Mouse (Mus musculus) liver, adult 2 months (tissue): Measurements from ENCODE around the gene Cntn5. TPM values are rescaled to one million over a fixed set of nuclear protein-coding genes. Genes with fewer than 3 reads are reported as not detected.

ENCODE experiments used
- DNase-seq: peaks from one replicate; pipeline ENCODE4 v3.0.0-alpha.2; 2011; ENCODE audit warnings: low read depth, low spot score; ENCODE audit errors: extremely low read depth
- H3K27ac ChIP-seq: fragments of 200-500 bp; replicated peaks from 2 replicates; pipeline ENCODE4 v1.5.1; 2012; ENCODE audit warnings: low read depth, mild to moderate bottlenecking, control low read depth, inconsistent platforms, low read length; ENCODE audit not compliant: insufficient read depth
- H3K27me3 ChIP-seq: fragments of 200-500 bp; 2 replicates; pipeline ENCODE4 v1.6.1; 2012; ENCODE audit warnings: mild to moderate bottlenecking, moderate library complexity, low read length, inconsistent platforms; ENCODE audit not compliant: control insufficient read depth, insufficient read depth
- H3K36me3 ChIP-seq: fragments of 200-500 bp; 2 replicates; pipeline ENCODE4 v1.6.1; 2012; ENCODE audit warnings: low read length, inconsistent platforms; ENCODE audit not compliant: control insufficient read depth, insufficient read depth
- H3K4me1 ChIP-seq: fragments of 200-500 bp; 2 replicates; pipeline ENCODE4 v1.6.1; 2011; ENCODE audit warnings: low read length; ENCODE audit not compliant: control insufficient read depth, insufficient read depth
- H3K4me3 ChIP-seq: fragments of 200-500 bp; 2 replicates; pipeline ENCODE4 v1.5.1; 2011; ENCODE audit warnings: low read depth, mild to moderate bottlenecking, control low read depth, low read length, moderate library complexity; ENCODE audit not compliant: insufficient read depth
- H3K79me2 ChIP-seq: fragments of 200-500 bp; 2 replicates; pipeline ENCODE4 v1.6.1; 2012; ENCODE audit warnings: inconsistent platforms, mild to moderate bottlenecking, low read length, moderate library complexity; ENCODE audit not compliant: control insufficient read depth, insufficient read depth
- H3K9ac ChIP-seq: fragments of 200-500 bp; 2 replicates; pipeline ENCODE4 v1.6.1; 2012; ENCODE audit warnings: low read depth, mild to moderate bottlenecking, control low read depth, inconsistent platforms, low read length
- CTCF ChIP-seq: fragments of 200-500 bp; IDR thresholded peaks from 2 replicates; pipeline ENCODE4 v1.5.1; 2011; ENCODE audit warnings: low read depth, low read length, control low read depth
- POLR2A ChIP-seq: fragments of 200-500 bp; IDR thresholded peaks from 2 replicates; pipeline ENCODE4 v1.6.1; 2011; ENCODE audit warnings: low read length, control low read depth; ENCODE audit not compliant: insufficient read depth; ENCODE audit errors: extremely low read depth
- WGBS: fragments of 180-500 bp; shearing (Covaris S2); methylation state at CpG from one replicate; pipeline ENCODE4 v1.1.7; 2018; 5-methylcytosine and 5-hydroxymethylcytosine counted together
- polyA plus RNA-seq: library from polyadenylated mRNA; depleted of rRNA; stranded (reverse); fragments of >200 nt; gene quantifications from 2 replicates; pipeline ENCODE4 v1.2.3, GENCODE M21; 2012
- total RNA-seq: library from RNA; depleted of rRNA; stranded (reverse); fragments of >200 nt; gene quantifications from 2 replicates; pipeline ENCODE4 v1.2.3, GENCODE M21; 2014

The Cntn5 gene
- total and polyA plus RNA-seq, 2 experiments = not detected

DNA sequence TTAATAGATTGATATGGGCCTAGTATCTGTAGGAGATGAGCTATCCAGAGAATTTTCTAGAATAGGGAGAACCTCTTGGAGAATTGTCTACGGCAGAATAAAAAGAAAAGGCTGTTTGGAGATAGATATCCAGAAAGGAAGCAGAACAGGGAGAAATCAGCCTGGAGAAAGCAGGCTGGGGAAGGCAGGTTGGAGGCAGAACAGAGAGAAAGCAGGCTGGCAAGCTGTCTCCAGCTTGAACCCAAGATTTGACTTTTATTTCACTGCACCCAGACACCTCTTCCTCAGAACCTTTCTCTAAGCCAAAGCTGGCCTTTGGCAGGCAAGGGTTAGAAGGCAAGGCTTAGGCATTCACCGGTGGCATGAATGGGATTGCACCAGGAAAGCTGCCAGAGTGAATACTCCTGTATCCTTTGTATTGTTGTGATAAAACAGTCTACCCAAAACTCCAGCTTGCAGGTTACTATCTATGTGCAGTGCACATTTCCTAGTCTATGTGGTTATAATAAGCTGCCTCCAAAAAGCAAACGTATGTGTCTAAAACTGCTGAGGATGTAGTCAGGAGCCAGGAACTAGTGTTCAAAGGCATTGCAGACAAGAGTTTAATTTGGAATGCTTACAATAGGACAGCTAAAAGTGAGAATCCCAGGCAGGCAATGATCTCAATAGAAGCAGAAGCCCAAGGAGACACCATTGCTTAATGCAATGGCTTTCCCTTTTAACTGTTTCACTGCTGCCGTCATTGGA is 553.5 kb downstream of the Cntn5 start:
- Histone ChIP-seq H3K4me3 (no peak overlapping the region), H3K79me2 (no peaks in the 10 kb centered on the region), H3K4me1 (no peaks in the 10 kb centered on the region), H3K36me3 (no peaks in the 10 kb centered on the region), H3K9ac (no peak overlapping the region), H3K27me3 (no peaks in the 10 kb centered on the region), H3K27ac (no peak overlapping the region)
- DNase-seq = no peak
- TF ChIP-seq CTCF (no peak), POLR2A (no peak)
- WGBS = 86% methylated on average over 4 of the region's 4 CpGs

DNA sequence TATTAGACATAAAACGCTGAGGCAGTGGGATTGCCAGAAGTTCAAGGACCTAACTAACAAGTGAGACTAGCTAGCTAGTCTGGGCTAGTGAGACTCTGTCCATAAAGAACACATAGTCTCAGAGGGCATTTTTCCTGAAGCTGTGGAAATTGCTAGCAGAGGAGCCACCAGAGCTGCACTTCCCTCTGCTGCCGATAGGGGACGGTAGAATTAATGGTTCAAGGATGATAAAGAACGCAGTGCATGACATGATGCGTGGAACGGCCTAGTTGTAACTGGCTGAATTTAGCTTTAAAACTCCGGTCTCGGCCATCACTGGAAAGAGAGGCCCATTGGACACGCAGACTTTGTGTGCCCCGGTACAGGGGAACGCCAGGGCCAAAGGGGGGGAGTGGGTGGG is 555.8 kb downstream of the Cntn5 start:
- Histone ChIP-seq H3K4me1 (no peaks in the 10 kb centered on the region), H3K9ac (no peak overlapping the region), H3K79me2 (no peaks in the 10 kb centered on the region), H3K36me3 (no peaks in the 10 kb centered on the region), H3K27me3 (no peaks in the 10 kb centered on the region), H3K4me3 (no peak overlapping the region), H3K27ac (no peak overlapping the region)
- no peak for DNase-seq
- TF ChIP-seq CTCF (no peak), POLR2A (no peak)
- WGBS = 76% methylated on average over 10 of the region's 11 CpGs

DNA sequence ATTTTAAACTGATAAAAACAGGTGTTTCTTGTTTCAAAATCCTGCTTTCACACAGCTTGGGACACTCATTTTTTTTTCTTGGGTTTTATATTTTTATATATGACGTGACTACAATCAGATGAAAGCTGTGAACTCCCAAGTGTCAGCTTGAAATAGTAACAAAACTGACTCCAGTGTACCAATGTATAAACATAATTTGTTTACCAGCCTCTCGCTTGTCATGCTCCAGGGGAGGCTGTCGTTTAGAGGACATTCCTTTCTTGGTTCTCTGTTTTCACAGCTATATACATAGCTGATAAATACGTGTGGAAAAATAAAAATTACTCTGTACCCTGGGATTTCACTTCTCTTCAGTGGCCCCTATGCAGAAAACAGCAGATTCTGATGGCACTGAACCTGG is 556.4 kb downstream of the Cntn5 start:
- Histone ChIP-seq H3K4me3 (no peak overlapping the region), H3K4me1 (no peaks in the 10 kb centered on the region), H3K27me3 (no peaks in the 10 kb centered on the region), H3K9ac (no peak overlapping the region), H3K36me3 (no peaks in the 10 kb centered on the region), H3K27ac (no peak overlapping the region), H3K79me2 (no peaks in the 10 kb centered on the region)
- DNase-seq = no peak
- TF ChIP-seq POLR2A = no peak
- TF ChIP-seq CTCF = no peak
- 59% methylated on average over 4 of the region's 4 CpGs for WGBS

DNA sequence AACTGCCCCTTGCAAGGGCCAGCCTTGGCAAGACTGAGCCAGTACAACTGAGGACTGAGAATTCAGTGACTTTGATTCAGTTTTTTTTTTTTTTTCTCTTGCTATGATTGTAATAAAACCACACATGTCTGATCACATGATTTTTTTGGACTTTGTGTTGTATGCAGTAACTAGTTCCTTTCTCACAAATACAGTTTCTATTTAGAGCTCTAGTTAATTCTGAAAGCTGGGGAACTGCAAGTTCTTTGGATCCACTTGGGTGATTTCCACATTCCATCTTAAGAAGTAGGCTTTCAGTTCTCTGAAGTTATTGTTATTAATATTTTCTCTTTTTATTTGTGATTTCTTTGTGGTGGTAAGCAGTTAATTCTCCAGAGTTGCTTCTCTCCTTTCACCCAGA is 563.8 kb downstream of the Cntn5 start:
- Histone ChIP-seq H3K27ac (no peak overlapping the region), H3K9ac (no peak overlapping the region), H3K4me1 (no peaks in the 10 kb centered on the region), H3K4me3 (no peak overlapping the region), H3K79me2 (no peaks in the 10 kb centered on the region), H3K27me3 (no peaks in the 10 kb centered on the region), H3K36me3 (no peaks in the 10 kb centered on the region)
- no peak for TF ChIP-seq CTCF
- no peak for TF ChIP-seq POLR2A
- peak; percentile 70 for DNase-seq

DNA sequence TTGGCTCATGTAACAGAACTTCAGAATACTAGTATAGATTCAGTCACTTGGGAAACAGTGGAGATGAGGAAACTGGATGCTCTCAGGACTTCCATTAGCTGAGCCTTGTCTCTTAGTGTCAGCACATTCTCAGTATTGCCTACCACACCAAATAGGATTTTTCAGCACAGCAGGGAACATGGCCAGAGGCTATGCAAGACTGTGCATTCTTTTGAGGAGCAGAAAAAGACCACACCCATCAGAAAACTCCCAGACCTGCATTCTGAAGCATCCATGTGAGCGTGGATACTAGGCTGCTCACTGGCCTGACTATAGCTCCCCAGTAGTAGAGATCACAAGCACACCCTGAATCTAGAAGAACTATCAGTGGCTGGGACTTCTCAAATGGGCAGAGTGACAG is 564.9 kb downstream of the Cntn5 start:
- Histone ChIP-seq H3K9ac (no peak overlapping the region), H3K36me3 (no peaks in the 10 kb centered on the region), H3K27ac (no peak overlapping the region), H3K27me3 (no peaks in the 10 kb centered on the region), H3K79me2 (no peaks in the 10 kb centered on the region), H3K4me3 (no peak overlapping the region), H3K4me1 (no peaks in the 10 kb centered on the region)
- 86% methylated on average over 1 of the region's 1 CpGs for WGBS
- no peak for TF ChIP-seq POLR2A
- DNase-seq = no peak

DNA sequence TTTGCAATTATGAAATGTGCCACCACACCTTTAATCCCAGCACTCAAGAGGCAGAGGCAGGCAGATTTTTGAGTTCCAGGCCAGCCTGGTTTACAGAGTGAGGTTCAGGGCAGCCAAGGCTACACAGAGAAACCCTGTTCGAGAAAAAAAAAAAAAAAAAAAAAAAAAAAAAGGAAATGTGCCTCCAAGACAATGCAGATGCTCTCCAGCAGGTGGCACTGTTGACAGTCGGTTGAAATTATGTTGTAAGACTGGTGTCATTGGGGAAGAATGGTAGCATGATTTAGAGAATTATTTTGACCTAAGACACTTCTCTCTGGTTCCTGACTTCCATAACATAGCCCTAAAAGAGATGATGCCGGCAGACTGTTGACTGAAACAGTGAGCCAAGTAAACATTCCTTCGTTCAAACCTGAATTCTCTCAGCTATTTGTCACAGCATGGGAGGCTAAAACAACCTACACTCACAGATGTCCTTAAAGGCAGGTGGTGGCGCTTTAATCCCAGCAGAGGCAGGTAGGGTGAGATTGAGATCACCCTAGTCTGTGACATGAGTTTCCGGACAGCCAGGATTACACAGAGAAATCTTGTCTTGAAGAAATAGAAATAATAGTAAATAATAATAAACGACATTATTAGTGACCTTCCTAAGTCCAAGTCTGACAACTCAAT is 579.7 kb downstream of the Cntn5 start:
- Histone ChIP-seq H3K79me2 (no peaks in the 10 kb centered on the region), H3K4me3 (no peak overlapping the region), H3K9ac (no peak overlapping the region), H3K27me3 (no peaks in the 10 kb centered on the region), H3K27ac (no peak overlapping the region), H3K36me3 (no peaks in the 10 kb centered on the region), H3K4me1 (no peaks in the 10 kb centered on the region)
- peak; percentile 35 for DNase-seq
- WGBS = 37% methylated on average over 7 of the region's 7 CpGs
- TF ChIP-seq POLR2A (no peak), CTCF (0 out of 2 replicates have a peak, but pooled peaks have one; percentile 21)
